Mouse (Mus musculus) adrenal gland, postnatal 25 days (tissue): ENCODE data around the gene S1pr4. TPM values are rescaled to one million over a fixed set of nuclear protein-coding genes. Genes with fewer than 3 reads are reported as not detected.
A peak's percentile ranks its signal among the peaks of the same experiment; 100 is the strongest.

ENCODE experiments used
- DNase-seq: peaks from one replicate; pipeline ENCODE4 v3.0.0; 2021; ENCODE audit warnings: mixed read lengths
- total RNA-seq: library from RNA; stranded (reverse); gene quantifications from 2 replicates; pipeline ENCODE4 v1.2.3, GENCODE M21; 2021

S1pr4 gene
- total RNA-seq, 1 experiment from 2014 or later: 0.85 TPM

GRCm38 (mm10) chr10:81464405-81465264, 35.3 kb downstream of the S1pr4 start:
- peak; percentile 40 for DNase-seq

DNA sequence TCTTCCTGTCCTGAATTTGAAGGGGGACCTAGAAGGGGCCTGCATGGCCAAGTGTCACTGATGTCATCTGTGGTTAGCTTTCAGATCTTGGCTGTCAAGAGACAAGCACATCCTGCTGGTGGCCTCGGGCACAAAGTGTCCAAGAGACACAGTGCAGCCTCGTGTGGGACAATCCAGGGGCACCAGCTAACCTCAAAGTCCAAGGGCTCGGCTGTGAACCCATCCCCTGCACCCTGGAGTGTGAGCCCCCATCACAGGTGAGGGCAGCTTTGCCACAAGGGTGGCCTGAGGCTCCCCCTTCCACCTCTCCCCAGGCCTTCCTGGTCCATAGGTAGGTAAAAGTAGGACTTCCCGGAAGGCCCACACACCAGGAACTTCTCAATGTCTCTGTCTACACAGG, 36.4 kb downstream of the S1pr4 start:
- no peak for DNase-seq

- DNase-seq: no peak
Measured at GRCm38 (mm10) chr10:81462917-81463316, 37.0 kb downstream of the S1pr4 start.

- no peak for DNase-seq
Measured at GRCm38 (mm10) chr10:81462415-81462804, 37.5 kb downstream of the S1pr4 start.

DNA sequence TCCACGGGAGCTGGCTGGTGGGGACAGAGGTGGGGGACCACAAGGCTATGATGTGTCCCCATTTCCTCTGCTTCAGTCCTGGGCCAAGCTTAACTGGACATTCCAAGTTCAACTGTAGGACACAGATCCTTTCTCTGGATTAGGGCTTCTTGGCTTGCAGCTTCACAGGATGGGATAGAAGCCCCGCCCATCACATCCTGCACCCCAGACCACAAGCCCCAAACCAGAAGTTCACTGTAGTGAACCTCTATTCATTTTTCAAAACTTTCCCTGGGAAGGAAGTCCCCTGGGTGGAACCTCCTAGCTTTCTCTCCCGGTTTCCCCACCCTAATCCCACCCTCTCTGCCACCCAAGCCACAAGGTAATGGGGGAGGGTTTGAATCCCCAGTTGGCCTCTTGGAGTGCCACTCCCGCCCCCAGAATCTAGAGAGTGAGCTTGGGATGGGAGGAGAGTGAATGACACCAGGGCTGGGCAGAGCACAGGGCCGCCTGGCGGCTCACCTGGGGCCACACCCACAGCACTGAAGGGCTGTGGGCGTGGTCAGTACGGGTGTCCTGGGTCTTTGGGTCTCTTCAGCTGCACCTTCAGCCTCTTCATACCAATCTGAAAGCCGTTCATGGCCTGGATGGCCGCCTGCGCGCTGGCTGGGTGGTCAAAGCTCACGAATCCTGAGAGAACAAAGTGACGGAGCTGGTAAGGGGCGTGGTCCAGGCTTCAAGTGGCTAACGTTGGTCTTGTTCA, 38.1 kb downstream of the S1pr4 start:
- DNase-seq: no peak

- DNase-seq: no peak
Measured at GRCm38 (mm10) chr10:81460951-81461350, 39.0 kb downstream of the S1pr4 start.

DNA sequence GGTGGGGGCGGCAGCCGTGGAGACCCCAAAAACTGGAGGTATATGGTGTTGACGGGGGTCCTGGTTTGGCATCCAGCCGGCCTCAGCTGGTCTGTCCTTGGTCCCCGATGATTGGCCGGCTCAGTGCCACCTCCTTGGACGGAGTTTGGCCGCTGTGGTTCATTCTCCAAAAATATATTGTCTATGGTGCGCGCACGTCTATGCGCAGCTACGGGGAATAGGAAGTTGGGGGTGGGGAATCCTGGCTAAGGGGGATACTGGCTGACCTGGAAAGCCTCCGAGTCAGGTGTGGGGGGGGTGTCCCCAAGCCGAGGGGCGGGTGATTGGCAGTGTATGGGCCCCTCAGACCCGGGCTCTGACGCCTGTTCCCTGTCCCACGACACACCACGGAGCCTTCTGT, 39.5 kb downstream of the S1pr4 start:
- DNase-seq: no peak

GRCm38 (mm10) chr10:81459399-81459798, 40.5 kb downstream of the S1pr4 start:
- no peak for DNase-seq

GRCm38 (mm10) chr10:81458267-81458666, 41.7 kb downstream of the S1pr4 start:
- DNase-seq: no peak

GRCm38 (mm10) chr10:81457624-81458023, 42.3 kb downstream of the S1pr4 start:
- no peak for DNase-seq

DNA sequence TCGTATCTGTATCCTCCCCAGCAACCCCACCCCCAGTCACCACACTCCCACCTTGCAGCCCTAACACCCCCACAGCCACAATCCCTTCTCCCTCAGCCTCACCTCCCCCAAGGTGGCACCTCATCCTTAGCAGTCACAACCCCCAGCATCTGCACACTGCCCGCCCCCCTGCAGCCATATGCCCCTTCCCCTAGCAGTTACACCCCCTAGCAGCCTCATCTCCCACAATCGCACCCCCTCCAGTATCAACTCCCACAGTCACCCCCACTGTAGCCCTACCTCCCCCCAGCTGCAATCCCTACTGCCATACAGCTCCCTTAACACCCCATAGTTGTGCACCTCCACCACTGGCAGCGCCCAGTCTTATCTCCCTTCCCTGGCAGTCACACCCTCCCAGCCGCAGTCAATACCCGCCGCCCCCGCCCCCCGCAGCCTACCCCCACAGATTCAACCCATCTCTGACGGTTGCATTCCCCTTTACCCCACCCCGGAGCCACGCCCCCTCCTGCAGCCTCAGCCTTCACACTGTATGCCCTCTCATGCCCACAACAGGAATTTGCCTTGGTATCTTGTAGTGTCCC, 42.9 kb downstream of the S1pr4 start:
- DNase-seq: no peak

- DNase-seq: no peak
Measured at GRCm38 (mm10) chr10:81455181-81455895, 44.6 kb downstream of the S1pr4 start, which contains the start of gene Nfic. Nfic (minus strand) TSS chr10:81455635.

GRCm38 (mm10) chr10:81454106-81454505, 45.8 kb downstream of the S1pr4 start:
- DNase-seq: no peak

DNA sequence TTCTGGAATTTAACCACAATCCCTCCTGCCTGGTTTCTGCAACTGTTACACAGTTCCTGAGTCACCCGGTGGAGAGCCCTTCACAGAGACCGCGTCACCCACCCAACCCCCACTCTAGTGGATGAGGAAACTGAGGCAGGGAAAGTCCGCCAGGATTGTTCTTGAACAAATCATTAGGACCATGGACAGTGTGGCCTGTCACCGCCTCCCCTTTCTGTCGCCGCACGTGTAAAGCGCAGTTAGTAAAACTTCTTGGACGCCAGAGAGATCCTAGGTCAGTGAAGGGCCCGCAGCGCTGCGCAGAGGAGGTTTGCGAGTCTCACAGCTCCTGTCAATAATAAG, 47.0 kb downstream of the S1pr4 start:
- no peak for DNase-seq

DNA sequence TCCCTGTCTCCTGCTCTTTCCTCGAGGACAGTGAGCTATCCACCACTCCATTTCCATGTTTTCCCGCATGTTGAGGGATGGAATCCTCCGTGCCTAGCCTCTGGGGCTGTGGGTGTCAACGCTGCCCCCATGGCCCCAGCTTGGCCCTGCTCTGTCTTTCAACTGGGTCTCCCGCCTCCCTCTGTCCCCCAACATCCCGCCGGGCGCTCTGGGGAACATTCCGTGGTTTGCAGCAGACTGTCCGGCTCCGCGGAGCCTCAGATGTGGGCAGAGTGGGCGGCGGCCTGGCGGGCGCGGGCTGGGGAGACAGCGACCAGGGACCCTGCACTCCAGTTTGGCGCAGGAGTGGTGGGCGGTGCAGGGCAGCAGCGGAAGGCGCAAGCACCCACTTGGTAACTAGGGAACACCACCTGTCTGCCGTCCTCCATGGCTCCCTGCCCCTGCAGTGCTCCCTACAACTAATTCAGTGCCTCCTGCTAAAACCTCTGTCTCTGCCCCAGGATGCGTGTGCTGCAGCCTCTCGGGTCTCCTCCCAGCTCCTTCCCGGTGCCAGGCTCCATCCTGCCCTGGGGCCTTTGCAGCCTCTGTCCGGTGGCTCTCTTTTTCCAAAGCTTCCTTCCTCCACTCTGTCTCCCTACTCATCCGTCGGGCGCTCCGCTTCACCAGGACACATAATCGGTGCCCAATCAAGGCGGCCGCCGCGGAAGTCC, 47.5 kb downstream of the S1pr4 start:
- DNase-seq: no peak

- DNase-seq: no peak
Measured at GRCm38 (mm10) chr10:81451365-81451745, 48.6 kb downstream of the S1pr4 start.

DNA sequence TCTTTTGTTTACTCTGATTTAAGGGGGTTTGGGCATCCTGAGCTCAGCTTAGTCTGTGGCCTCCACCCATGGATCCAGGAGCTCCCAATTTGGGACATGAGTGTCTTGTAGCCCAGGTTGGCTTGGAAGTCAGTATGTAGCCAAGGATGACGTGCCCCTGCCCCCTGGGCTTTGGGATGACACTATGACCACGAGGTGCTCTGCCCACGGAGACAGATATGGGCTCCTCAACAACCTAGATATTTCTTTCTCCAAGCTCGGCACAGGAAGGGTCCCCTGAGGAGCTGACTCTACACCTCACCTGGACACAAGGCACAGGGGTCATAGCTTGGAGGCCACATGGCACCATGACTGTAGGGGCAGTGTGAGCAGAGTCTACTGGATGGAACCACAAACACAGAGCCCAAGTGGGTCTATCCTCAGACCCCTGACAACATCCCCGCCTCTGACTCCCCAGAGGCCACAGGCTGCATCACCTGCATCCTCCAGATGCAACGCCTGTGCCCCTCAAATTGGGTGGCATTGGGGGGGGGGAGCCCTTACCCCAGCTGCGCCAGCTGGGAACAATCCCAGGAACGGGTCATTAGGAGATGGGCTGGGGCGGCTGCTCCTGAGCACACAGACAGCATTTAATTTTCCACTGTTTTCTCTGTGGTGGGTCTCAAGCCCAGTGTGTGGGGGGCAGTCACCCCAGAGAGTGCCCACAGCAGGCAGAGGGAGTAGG, 49.1 kb downstream of the S1pr4 start:
- DNase-seq: no peak

GRCm38 (mm10) chr10:81450140-81450539, 49.8 kb downstream of the S1pr4 start:
- DNase-seq: peak; percentile 78
